Mouse (Mus musculus): ENCODE data around the gene Aff3.

Aff3 gene

GRCm38 (mm10) chr1:38384457-38385121, 280.2 kb downstream of the Aff3 start:
- no peak for DNase-seq

GRCm38 (mm10) chr1:38384010-38384409, 280.7 kb downstream of the Aff3 start:
- no peak for DNase-seq

GRCm38 (mm10) chr1:38382683-38383082, 282.1 kb downstream of the Aff3 start:
- DNase-seq, result no peak

- no peak for DNase-seq
These were observed 286.8 kb downstream of the Aff3 start for GRCm38 (mm10) chr1:38377930-38378329.

- DNase-seq, result no peak
These were observed 295.6 kb downstream of the Aff3 start for GRCm38 (mm10) chr1:38369166-38369565.

- no peak for DNase-seq
These were observed 296.6 kb downstream of the Aff3 start for GRCm38 (mm10) chr1:38368081-38368689.

GRCm38 (mm10) chr1:38367404-38368080, 297.2 kb downstream of the Aff3 start:
- DNase-seq, result no peak

GRCm38 (mm10) chr1:38363856-38364255, 300.9 kb downstream of the Aff3 start:
- DNase-seq, result no peak

GRCm38 (mm10) chr1:38362275-38362674, 302.5 kb downstream of the Aff3 start:
- no peak for DNase-seq

GRCm38 (mm10) chr1:38358797-38359349, 305.9 kb downstream of the Aff3 start:
- no peak for DNase-seq

GRCm38 (mm10) chr1:38357933-38358796, 306.6 kb downstream of the Aff3 start:
- no peak for DNase-seq

- no peak for DNase-seq
These were observed 310.2 kb downstream of the Aff3 start for GRCm38 (mm10) chr1:38354585-38354984.

- DNase-seq, result no peak
These were observed 317.4 kb downstream of the Aff3 start for GRCm38 (mm10) chr1:38347346-38347745.

GRCm38 (mm10) chr1:38334206-38334605, 330.5 kb downstream of the Aff3 start:
- no peak for DNase-seq

GRCm38 (mm10) chr1:38332919-38333318, 331.8 kb downstream of the Aff3 start:
- DNase-seq, result no peak

- no peak for DNase-seq
These were observed 340.5 kb downstream of the Aff3 start for GRCm38 (mm10) chr1:38324206-38324605.

GRCm38 (mm10) chr1:38321861-38322260, 342.9 kb downstream of the Aff3 start:
- no peak for DNase-seq

GRCm38 (mm10) chr1:38320971-38321305, 343.8 kb downstream of the Aff3 start:
- no peak for DNase-seq

- DNase-seq, result no peak
These were observed 344.4 kb downstream of the Aff3 start for GRCm38 (mm10) chr1:38320126-38320970.

GRCm38 (mm10) chr1:38318614-38319013, 346.1 kb downstream of the Aff3 start:
- no peak for DNase-seq

GRCm38 (mm10) chr1:38315992-38316391, 348.8 kb downstream of the Aff3 start:
- DNase-seq, result no peak

GRCm38 (mm10) chr1:38310496-38310895, 354.3 kb downstream of the Aff3 start:
- no peak for DNase-seq
